Mouse (Mus musculus): ENCODE results near the gene Pacsin1.
"Not testable (repeated sequence)": the region's sequence is repeated elsewhere in the genome, so short reads cannot be mapped to it uniquely, and the experiment has no call there.

The Pacsin1 gene

DNA sequence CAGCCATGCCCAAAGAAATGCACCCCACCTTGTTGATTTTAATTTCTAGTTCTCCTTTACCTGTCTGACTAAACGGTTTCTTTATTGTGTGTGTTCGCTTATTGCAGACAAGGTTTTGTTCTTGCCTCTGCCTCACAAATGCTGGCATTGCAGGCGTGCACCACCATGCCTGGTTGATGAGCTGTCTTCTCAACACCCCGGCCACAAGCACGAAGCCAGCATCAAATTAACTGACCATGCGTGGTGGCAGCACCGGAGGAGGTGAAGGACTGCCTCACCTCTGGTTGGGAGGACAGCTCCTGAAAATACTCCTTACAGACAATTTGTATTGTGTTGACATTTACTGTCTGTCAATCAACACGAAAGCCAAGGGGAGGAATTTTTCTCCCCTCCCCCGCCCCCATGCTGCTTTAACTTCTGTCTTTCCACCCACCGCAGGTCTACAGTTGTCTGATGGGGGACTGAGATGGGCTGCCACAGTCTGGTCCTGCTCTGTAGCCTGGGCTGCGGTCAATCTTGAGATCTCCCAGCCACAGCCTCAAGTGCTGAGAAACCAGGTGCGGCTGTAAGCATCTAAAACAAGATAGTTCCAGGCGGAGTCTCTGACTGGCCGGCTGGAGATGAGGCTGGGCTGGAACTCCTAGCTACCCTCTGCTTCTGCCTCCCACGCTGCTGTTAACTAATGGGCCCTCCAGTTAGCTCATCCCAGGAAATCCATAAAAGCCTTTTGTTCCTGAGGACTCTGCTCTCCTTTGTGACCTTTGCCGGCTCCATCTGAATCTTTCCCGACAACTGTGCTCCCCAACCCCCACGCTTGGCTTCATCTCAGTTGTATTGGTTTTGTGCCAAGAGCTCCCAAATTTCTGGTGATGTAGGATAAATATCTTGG lies 18.9 kb upstream of the Pacsin1 start, which contains the start of gene Rps10:
Rps10 (minus strand) TSS at position 538 of the 889 bp plus-strand sequence.
- peak in 1 of 2 experiments; percentile 49 for DNase-seq

DNA sequence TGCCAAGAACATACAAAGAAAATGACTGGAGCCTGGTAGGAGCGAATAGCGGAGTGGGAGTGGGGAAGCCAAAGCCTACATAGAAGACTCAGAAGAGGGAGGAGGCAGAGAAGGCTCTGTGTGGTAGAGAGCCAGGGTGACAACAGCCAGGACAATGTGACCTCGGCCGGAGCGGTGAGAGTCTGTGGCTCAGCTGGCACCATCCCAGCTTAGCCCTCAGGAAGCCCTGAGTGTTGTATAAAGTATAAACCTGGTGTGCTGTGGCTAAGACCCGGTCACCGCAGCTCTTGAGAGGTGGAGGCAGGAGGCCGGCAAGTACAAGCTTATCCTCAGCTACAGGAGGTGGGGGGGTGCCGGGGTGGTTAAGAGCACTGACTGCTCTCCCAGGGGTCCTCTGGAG lies 18.0 kb upstream of the Pacsin1 start:
- DNase-seq: peak; percentile 44 to 58

DNA sequence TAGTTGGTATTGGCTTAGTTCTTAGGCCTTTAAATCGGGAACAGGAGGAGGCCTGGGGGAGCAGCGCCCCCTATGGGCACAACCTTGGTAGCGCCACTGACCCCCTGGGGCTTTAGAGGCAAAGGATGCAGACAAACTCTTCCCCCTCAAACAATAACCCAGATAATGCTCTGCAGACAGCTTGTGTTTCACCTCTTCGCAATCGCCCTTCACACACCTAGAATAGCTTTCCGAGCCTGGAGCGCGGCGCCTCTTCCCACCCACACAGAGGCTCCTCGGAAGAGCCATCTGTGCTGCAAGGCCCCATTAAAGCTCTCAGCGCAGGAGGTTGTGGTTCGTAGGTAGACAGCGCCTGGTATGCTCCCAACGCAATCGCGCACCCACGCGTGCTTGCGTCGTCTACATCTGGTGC lies 16.4 kb upstream of the Pacsin1 start:
- peak; percentile 58 to 78 for DNase-seq

DNA sequence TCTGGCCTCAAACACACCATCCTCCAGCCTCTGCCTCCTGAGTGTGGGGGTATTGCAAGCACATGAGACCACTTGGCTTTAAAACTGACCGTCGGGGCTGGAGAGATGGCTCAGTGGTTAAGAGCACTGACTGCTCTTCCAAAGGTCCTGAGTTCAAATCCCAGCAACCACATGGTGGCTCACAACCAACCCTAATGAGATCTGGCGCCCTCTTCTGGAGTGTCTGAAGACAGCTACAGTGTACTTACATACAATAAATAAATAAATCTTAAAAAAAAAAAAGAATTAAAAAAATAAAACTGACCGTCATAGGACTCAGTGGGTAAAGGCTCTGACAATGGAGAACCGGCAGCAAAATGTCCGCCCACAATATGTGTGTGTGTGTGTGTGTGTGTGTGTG lies 15.5 kb upstream of the Pacsin1 start:
- DNase-seq: not testable (repeated sequence)

DNA sequence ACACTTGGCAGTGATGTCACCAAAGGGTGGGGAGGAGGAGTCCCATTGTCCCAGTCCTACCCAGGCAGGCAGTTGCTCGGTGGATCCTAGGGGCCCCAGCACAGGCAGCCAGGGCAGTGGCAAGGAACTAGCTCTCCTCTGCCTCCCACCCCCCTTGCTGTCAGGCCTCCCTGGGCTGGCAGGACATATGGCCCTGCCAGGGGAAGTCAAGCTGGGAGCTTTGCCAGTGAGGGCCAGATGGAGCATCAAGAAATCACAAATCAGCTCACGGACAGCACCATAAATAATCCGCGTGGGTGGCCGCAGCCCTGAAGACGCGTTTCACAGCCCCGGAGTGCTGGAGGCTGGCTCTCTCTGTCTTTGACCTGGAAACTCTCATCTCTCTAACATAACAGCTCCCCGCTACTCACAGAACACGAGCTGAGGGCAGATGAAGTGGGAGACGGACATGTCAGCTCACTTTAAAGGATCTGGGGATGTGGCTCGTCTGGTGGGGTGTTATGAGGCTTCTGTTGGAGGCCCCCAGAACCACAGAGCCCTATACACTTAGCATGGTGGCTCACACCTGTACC lies 12.7 kb upstream of the Pacsin1 start:
- peak; percentile 97 for DNase-seq

DNA sequence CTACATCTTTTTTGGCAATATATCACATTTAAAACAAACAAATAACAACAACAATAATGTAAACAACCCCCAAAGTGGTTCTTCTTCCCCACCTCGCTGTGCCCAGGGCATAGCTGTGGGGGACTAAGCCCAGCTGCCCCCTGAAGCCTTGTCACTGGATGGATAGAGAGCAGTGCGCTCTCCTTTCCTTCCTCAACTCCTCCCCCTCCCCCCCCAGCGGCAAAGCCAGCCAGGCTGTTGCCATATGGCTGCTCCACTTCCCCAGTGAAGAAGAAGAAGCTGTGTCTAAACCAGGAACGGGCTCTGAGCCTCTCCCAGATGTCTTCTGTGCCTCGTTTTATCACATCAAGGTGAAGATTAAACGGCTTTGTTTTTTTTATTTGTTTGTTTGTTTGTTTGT lies 12.2 kb upstream of the Pacsin1 start:
- DNase-seq: peak; percentile 64 to 76

DNA sequence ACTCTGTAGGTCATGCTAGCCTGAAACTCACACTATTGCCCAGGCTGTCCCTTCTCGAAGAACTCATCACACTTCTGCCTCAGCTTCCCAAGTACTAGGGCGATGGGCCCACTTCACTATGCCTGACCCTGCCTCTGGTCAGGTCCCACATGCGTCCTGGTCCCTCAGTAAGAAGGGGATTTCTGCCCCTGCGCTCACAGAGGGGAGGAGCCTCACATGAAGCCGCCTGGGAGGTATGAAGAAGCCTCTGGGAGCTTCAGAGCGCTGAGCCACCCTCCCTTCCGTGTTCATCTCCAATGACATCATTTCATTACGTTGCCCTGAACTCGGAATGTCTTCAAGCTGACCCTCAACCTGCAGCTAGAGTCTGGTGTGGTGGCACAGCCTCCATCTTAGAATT lies 11.6 kb upstream of the Pacsin1 start:
- no peak for DNase-seq

DNA sequence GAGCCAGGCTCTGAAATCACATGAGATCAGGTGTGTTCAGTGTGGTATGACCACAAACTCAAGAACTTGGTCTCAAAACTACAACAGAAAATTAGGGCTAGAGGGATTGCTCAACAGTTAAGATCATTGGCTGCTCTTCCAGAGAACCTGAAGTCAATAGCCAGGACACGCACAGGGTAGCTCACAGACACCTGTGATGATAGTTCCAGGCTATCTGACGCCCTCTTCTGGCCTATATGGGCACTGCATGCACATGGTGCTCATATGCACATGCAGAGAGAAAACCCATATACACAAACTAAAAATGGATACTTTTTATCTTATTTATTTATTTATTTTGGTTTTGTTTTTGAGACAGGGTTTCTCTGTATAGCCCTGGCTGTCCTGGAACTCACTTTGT lies 10.7 kb upstream of the Pacsin1 start:
- no peak for DNase-seq

DNA sequence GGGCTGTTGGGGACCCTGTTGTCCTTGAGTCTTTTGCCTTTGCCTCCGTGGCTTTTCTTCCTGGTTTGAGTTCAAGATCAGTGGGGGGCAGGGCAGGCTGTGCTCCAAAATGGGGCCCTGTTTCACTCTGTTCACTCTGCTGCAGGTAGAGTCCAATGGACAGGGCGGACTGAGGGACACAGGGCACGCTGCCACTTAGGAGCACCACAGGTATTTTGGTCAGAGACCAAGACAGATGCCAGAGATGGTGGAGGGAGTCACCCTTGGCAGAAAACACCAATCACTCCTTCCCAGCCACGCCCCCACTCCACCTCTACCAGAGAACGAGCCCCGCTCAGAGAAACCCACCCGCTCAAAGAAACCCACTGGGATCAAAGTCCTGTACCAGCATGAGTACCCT lies 9.5 kb upstream of the Pacsin1 start:
- DNase-seq: peak; percentile 53 to 62

DNA sequence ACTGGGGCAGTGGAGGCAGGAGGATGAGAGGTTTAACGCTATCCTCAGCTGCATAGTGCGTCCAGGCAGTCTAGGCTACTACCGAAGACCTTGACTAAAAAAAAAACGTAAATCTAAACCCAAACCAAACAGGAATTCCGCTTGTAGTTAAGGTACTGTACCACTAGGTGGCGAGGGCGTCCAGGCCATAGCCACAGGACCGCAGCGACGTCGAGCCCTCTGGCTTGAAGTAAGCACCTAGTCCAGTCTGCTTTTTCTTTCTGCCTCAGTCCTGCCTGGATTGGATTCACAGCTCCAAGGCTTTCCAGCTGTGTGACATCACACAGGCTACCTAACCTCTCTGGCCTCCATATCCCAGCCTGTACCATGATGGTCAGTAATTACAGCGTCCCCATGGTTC lies 5.1 kb upstream of the Pacsin1 start:
- peak; percentile 86 to 88 for DNase-seq

DNA sequence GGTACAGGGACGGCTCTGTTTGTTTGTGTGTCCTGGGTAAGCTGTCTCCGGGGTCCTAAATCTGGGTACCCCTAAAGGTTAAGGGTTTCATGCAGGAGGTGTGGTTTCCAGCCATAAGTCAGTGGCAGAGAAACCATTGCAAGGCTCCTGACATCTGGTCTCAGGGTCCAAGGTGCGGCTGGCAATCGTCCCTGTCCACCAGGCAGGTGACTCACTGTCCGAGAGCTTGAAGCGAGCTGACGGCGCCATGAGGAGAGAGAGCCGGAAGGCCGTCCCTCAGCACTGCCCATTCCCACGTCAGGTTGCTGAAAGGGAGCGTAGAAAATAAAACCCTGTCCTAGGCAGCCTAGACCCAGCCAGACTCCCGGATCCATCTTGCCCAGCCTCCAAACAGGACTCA lies 4.7 kb upstream of the Pacsin1 start:
- peak; percentile 55 for DNase-seq

DNA sequence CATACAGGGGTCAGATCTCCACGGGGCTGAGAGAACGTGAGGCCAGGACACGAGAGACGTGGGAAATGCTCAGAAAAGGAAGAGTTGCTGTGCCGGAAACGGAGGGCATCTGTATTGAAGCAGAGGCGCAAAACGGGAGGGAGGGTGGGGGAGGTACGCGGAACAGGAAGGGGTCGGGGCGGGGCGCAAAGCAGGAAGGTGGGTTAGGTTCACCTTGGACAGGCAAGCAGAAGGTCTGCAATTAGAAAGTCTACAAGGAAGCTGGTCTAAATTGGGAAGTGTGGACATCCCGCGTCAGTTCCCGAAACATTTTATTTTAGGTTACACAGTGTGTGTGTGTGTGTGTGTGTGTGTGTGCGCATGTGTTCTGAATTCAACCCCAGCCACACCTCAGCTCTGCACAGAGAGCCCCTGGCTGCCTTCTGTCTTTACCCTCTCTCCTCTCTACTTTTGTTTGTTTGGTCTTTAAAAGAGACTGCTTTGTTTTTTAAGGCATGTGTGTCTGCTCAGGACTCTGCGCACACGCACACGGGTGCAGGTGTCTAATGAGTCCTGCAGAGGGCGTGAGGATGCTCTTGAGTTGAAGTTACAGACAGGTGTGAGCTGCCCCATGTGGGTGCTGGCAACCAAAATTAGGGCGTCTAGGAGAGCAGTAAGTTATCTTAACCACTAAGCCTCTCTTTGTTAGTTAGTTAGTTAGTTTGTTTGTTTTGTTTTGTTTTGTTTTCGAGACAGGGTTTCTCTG lies 3.1 kb upstream of the Pacsin1 start:
- no peak for DNase-seq

DNA sequence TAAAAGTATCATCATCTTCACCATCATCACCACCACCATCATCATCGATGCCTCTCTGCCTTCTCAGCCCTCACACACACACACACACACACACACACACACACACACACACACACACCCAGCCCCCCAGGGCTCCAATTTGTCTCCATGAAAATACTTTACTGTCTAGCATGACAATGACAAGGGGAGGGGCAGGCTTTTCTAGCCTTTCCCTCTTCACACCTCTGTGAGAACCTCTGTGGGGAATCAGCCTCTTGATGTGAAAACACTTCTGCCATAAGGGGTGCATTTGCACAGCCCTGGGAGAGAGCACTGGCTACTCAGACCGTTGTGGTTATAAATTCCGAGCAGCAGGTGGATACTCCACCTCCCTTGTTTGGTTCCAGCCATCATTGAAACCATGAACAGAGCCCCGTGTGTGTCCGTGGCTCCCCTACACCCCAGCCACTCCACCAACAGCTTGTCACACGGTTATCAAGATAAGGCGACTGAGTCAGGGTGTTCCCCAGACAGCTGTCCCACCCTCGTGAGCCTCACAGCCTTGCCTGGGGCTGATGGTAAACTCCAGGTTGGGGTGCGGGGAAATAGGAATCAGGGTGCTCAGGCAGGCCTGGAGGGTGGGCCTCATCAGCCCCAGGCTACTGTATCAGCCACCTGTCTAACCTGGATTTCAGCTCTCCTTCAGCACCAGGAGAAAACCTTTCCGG lies 1.9 kb upstream of the Pacsin1 start:
- no peak for DNase-seq

DNA sequence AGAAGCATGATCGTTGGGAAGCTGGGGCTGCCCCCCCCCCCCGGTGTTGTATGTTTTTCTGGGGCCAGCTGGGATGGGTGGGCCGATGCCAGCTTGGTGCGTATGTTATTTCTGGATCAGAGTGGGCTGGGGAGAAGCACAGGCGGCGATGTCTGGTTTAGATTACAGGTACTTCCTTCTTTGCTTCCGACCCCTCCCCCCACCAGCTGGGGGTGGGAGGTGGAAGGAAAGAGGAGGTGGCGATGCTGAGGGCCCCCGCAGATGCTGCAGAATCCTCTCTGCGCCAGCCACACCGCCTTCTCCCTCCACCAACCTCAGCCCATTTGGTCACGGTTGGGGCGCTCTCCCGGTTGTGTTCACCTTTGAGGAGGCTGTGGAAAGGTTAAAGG lies 696 bp downstream of the Pacsin1 start:
- peak; percentile 72 to 77 for DNase-seq

DNA sequence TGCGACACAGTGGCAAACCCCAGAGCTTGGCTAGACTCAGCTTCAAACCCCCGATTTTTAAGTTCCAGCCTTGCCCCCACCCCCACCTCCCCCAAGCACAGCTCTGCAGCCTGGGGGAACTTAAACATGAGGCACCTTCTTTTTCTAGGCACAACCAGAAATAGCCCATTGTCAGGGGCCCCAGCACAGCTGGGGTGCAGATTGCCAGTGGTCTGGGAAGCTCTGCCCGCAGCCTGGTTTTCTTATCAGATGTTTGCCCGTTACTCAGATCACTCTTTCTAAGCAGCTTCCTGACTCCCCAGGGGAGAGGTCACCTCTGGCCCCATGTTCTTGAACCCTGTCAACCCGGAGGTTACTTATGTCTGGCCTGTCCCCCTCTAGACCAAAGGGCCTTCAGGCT lies 1.1 kb downstream of the Pacsin1 start:
- DNase-seq: no peak

DNA sequence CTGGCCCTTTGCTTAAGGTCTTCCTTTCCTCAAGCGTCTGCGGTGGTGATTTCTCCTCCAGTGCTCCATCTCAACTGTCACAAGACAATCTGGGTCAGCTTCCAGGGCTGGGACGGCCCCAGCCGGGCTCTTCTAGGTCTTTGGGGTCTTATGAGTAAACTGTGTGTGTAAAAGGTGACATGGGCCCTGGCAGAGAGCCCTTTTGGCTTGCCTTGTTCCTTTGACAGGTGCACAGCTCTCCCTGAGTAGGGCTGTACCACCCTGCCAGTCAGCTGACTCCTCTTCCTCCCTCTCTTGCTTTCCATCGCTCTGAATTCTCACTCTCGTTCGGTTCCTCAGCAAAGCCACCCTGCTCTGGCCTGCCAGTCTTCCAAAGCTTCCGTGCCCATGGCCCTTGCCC lies 1.8 kb downstream of the Pacsin1 start:
- peak; percentile 84 to 86 for DNase-seq

DNA sequence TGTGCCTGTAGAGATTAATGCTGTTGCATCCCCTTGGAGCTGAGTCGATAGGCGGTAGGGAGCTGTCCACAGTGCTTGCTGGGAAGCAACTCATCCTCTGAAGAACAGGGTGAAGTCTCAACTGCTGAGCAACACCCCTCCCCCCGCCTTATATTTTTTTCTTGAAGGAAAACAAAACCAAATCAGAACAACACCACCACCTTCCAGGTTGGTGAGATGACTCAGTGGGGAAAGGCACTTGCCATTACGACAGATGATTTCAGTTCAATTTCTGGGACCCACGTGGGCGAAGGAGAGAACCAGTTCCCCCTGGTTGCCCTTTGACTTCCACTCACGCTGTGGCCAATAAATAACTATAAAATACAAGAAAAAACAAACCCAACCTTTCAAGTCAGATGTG lies 3.5 kb downstream of the Pacsin1 start:
- DNase-seq: no peak

DNA sequence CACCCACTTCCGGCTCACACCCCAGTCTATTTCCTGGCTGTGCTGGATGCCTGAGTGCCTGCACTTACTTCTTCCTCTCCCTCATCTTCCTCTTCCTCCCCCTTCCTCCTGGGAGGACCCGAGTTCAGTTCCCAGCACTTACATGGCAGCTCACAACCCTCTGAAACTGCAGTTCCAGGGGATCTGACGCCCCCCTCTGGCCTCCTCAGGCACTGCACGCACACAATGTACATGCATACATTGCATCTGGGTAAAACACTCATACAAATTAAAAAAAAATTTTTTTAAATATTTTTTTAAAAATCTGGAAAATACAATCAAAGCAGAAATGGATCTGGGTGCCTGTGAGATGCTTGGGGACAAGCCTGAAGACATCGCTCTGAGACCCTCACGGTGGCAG lies 16.4 kb downstream of the Pacsin1 start:
- no peak for DNase-seq

DNA sequence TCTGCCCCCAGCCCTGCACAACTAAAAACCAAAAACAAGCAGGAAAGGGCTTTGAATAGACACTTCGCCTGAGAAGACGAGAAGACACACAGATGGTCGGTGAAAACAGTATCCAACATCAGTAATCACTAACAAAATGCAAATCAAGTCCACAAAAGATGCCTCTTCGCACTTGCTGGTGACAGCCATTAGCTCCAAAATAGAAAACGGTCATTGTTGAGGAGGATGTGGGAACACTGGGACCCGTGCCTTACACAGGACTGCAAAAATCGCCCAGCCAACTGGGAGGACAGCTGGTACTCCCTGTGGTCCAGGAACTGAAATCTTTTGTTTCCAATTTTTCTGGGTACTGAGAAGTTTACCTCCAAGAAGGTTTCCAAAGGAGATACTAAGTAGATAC lies 18.6 kb downstream of the Pacsin1 start:
- DNase-seq: peak in 1 of 2 experiments; percentile 51

DNA sequence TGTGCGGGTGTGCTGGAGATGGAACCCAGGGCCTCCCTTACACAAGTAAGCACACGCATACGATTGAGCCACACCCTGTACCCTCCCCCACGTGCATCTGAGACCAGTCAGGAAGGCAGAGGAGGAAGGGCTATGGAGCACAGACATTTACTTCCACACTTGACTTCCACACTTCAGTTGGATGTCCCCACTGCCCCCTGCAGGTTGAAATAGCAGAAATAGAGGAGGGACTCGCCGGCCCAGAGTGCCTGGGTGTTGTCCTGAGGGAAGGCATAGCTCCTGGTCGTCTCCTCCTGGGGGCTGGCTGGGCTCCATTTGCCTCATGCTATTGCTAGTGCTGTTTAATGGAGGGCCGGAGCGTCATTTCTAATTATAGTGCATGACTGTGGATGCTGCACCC lies 20.1 kb downstream of the Pacsin1 start:
- peak; percentile 50 to 54 for DNase-seq

DNA sequence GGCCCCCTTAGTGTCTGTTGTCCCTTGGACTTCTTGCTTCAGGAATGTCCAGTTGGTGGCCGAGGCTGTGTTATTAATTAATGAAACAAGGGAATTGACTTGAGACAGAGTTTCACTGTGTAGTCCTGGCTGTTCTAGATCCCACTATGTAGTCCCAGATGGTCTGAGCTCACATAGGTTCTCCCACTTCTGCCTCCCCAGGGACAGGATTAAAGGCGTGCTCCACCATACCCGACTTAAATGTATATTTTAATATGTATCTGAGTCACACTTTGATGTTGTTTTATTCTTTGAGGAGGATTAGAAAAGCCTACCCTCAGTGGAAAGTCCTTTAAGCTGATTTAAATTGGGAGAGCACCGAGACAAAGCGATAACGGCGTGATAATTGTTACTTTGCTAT lies 21.0 kb downstream of the Pacsin1 start:
- DNase-seq: no peak

DNA sequence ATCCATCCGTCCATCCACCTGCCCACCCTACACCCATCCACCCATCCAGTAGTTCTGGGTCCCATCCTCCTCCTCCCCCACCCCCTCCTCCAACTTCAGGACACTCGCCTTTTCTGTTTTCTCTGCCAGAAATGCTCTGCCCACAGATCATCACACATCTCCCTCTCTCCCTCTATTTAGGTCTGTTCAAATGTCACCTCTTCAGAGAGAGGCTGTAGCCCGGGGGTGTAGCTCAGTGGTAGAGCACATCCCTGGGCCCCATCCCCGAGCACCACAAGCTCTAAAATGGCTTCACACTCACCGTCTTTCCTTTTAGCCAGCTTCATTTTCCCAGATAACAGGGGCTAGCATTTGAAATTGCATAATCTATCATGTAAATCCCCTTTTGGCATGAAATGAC lies 22.4 kb downstream of the Pacsin1 start:
- DNase-seq: no peak

Measured in cerebellum, adult 18-20 months (tissue).